Comparison of ENCODE assay signal across 8 mouse cellular contexts in genomic region chr6:83165026-83165606, GRCm38 (mm10). TPM values are rescaled to one million over a fixed set of nuclear protein-coding genes. Genes with fewer than 3 reads are reported as not detected.
DNase-seq lines count a peak whose midpoint lies in the region; ATAC-seq and TF ChIP-seq lines count a peak whose summit lies in the region.

No protein-coding gene starts in this region.

- peak overlapping the region; percentile 57 for H3K4me2 ChIP-seq in forebrain, embryonic 11.5 days (ENCODE audit: low read depth, low read length, severe bottlenecking)
- H3K4me2 ChIP-seq in liver, embryonic 11.5 days, result peak overlapping the region; percentile 87

- no peaks in the 10 kb centered on the region for H3K36me3 ChIP-seq in forebrain, embryonic 11.5 days (ENCODE audit: control insufficient read depth, insufficient read depth, low read length)
- H3K36me3 ChIP-seq in liver, embryonic 11.5 days (ENCODE audit: control insufficient read depth, insufficient read depth, low read length), result no peaks in the 10 kb centered on the region

- no peak for TF ChIP-seq CTCF in cerebellum, adult 2 months (IDR thresholded peaks at IDR 0.05; ENCODE audit: borderline replicate concordance, insufficient read depth, low read depth, low read length)

- H3K27ac ChIP-seq in cerebellum, adult 2 months (ENCODE audit: insufficient read depth, low read length), result no peak overlapping the region; the same call in 1 of the 2 replicates
- H3K27ac ChIP-seq in forebrain, embryonic 11.5 days (ENCODE audit: low read depth, low read length), result peak overlapping the region; percentile 63
- peak overlapping the region; percentile 19; the same call in 1 of the 2 replicates for H3K27ac ChIP-seq in liver, embryonic 11.5 days (ENCODE audit: low read depth, low read length)

- H3K4me1 ChIP-seq in cerebellum, adult 2 months (ENCODE audit: control insufficient read depth, insufficient read depth, low read length), result peaks cover 13% of the 10 kb centered on the region; the same call in 1 of the 2 replicates
- H3K4me1 ChIP-seq in forebrain, embryonic 11.5 days (replicated peaks; ENCODE audit: control insufficient read depth, insufficient read depth, low read length), result peaks cover 14% of the 10 kb centered on the region; the same call in 1 of the 2 replicates
- H3K4me1 ChIP-seq in liver, embryonic 11.5 days (replicated peaks; ENCODE audit: control insufficient read depth, insufficient read depth, low read length), result peaks cover 18% of the 10 kb centered on the region

- H3K27me3 ChIP-seq in cerebellum, adult 2 months (ENCODE audit: control insufficient read depth, insufficient read depth, low read length), result no peaks in the 10 kb centered on the region
- H3K27me3 ChIP-seq in forebrain, embryonic 11.5 days (ENCODE audit: control insufficient read depth, insufficient read depth, low read length), result peaks cover 29% of the 10 kb centered on the region
- peaks cover 24% of the 10 kb centered on the region for H3K27me3 ChIP-seq in liver, embryonic 11.5 days (replicated peaks; ENCODE audit: control insufficient read depth, insufficient read depth, low read length)

- DNase-seq in cerebellum, adult 2 months, result no peak
- DNase-seq in cerebellum, postnatal 10 days, result no peak
- peak; percentile 67 for DNase-seq in 3T3-L1 (ENCODE audit: low read depth, low spot score)
- DNase-seq in forebrain, embryonic 11.5 days (ENCODE audit: low spot score), result no peak
- DNase-seq in liver, embryonic 11.5 days (ENCODE audit: low spot score), result no peak
- no peak for DNase-seq in natural killer cell, adult 2 months (ENCODE audit: low spot score in 2 of 2)
- no peak for DNase-seq in cerebellum, adult 8-10 months
- no peak for DNase-seq in ovary, adult 18-20 months (ENCODE audit: low spot score)

- TF ChIP-seq POLR2A in cerebellum, adult 2 months (IDR thresholded peaks at IDR 0.05; ENCODE audit: borderline replicate concordance, insufficient read depth, low read length), result no peak

- ATAC-seq in forebrain, embryonic 11.5 days (replicated peaks; ENCODE audit: low FRiP score), result peak; percentile 34
- peak; percentile 32 for ATAC-seq in liver, embryonic 11.5 days (replicated peaks; ENCODE audit: low FRiP score)

- no peaks in the 10 kb centered on the region for H3K9me3 ChIP-seq in forebrain, embryonic 11.5 days (ENCODE audit: control insufficient read depth, low read length)
- no peaks in the 10 kb centered on the region for H3K9me3 ChIP-seq in liver, embryonic 11.5 days (ENCODE audit: control insufficient read depth, low read length)

- peak overlapping the region; percentile 83 for H3K9ac ChIP-seq in forebrain, embryonic 11.5 days (ENCODE audit: low read length)
- H3K9ac ChIP-seq in liver, embryonic 11.5 days (ENCODE audit: low read depth, low read length), result peak overlapping the region; percentile 74

- WGBS in cerebellum, adult 2 months, result 1% methylated on average over 6 of the region's 6 CpGs
- 4% methylated on average over 6 of the region's 6 CpGs for WGBS in forebrain, embryonic 11.5 days
- WGBS in liver, embryonic 11.5 days, result 5% methylated on average over 6 of the region's 6 CpGs

- H3K4me3 ChIP-seq in cerebellum, adult 2 months (replicated peaks; ENCODE audit: insufficient read depth, low read depth, low read length), result peak overlapping the region; percentile 49
- H3K4me3 ChIP-seq in forebrain, embryonic 11.5 days (ENCODE audit: low read depth, low read length), result peak overlapping the region; percentile 87
- peak overlapping the region; percentile 74 for H3K4me3 ChIP-seq in liver, embryonic 11.5 days (ENCODE audit: low read depth, low read length)

RNA-seq across cellular contexts. Expression of gene Dctn1, which starts 0.6 kb away (rescaled TPM):
- 394 and 406 TPM in 2 replicates for polyA plus RNA-seq in cerebellum, adult 2 months (2012; rRNA removed)
- 99.6 and 104 TPM in 2 replicates for polyA plus RNA-seq in forebrain, embryonic 11.5 days (2014; fragmentation: Nextera tagmentation; extraction: Ambion mirVana)
- 56.3 and 63.4 TPM in 2 replicates for polyA plus RNA-seq in liver, embryonic 11.5 days (2014; fragmentation: Nextera tagmentation; extraction: Ambion mirVana)

RNA-seq across cellular contexts. Expression of gene 1700003E16Rik, which starts 8.9 kb away (rescaled TPM):
- 6.6 and 8.1 TPM in 2 replicates for polyA plus RNA-seq in cerebellum, adult 2 months (2012; rRNA removed)
- 1.2 and 1.9 TPM in 2 replicates for polyA plus RNA-seq in forebrain, embryonic 11.5 days (2014; fragmentation: Nextera tagmentation; extraction: Ambion mirVana)
- 0.08 and 0.12 TPM in 2 replicates for polyA plus RNA-seq in liver, embryonic 11.5 days (2014; fragmentation: Nextera tagmentation; extraction: Ambion mirVana)

RNA-seq across cellular contexts. Expression of gene Wdr54, which starts 8.9 kb away (rescaled TPM):
- polyA plus RNA-seq in cerebellum, adult 2 months (2012; rRNA removed), result 22.7 and 29.1 TPM in 2 replicates
- 12.6 and 15.6 TPM in 2 replicates for polyA plus RNA-seq in forebrain, embryonic 11.5 days (2014; fragmentation: Nextera tagmentation; extraction: Ambion mirVana)
- 2.3 and 4.3 TPM in 2 replicates for polyA plus RNA-seq in liver, embryonic 11.5 days (2014; fragmentation: Nextera tagmentation; extraction: Ambion mirVana)

RNA-seq across cellular contexts. Expression of gene Rtkn, which starts 29.9 kb away (rescaled TPM):
- polyA plus RNA-seq in cerebellum, adult 2 months (2012; rRNA removed), result 88.8 and 97.2 TPM in 2 replicates
- 17.8 and 23.0 TPM in 2 replicates for polyA plus RNA-seq in forebrain, embryonic 11.5 days (2014; fragmentation: Nextera tagmentation; extraction: Ambion mirVana)
- 14.7 and 15.4 TPM in 2 replicates for polyA plus RNA-seq in liver, embryonic 11.5 days (2014; fragmentation: Nextera tagmentation; extraction: Ambion mirVana)

RNA-seq across cellular contexts. Expression of gene Ino80b, which starts 39.9 kb away (rescaled TPM):
- 25.1 and 25.3 TPM in 2 replicates for polyA plus RNA-seq in cerebellum, adult 2 months (2012; rRNA removed)
- 20.0 and 27.7 TPM in 2 replicates for polyA plus RNA-seq in forebrain, embryonic 11.5 days (2014; fragmentation: Nextera tagmentation; extraction: Ambion mirVana)
- polyA plus RNA-seq in liver, embryonic 11.5 days (2014; fragmentation: Nextera tagmentation; extraction: Ambion mirVana), result 15.8 and 17.6 TPM in 2 replicates
